Mouse (Mus musculus) macrophage (primary cell): ENCODE data around the gene 6330409D20Rik. TPM values are rescaled to one million over a fixed set of nuclear protein-coding genes. Genes with fewer than 3 reads are reported as not detected.
A peak's percentile ranks its signal among the peaks of the same experiment; 100 is the strongest.

Experiments
- H3K27ac ChIP-seq: fragments of 350-480 bp; formaldehyde crosslinking; 2 replicates; pipeline ENCODE4 v1.9.0; 2021
- H3K36me3 ChIP-seq: fragments of 350-480 bp; formaldehyde crosslinking; 2 replicates; pipeline ENCODE4 v1.9.0; 2021; ENCODE audit errors: inconsistent target
- H3K4me3 ChIP-seq: fragments of 350-480 bp; formaldehyde crosslinking; 2 replicates; pipeline ENCODE4 v1.9.0; 2021; ENCODE audit errors: inconsistent target
- H3K79me2 ChIP-seq: fragments of 350-480 bp; formaldehyde crosslinking; 2 replicates; pipeline ENCODE4 v1.9.0; 2021; ENCODE audit errors: inconsistent target
- WGBS: methylation state at CpG from one replicate; pipeline ENCODE4 v1.1.7; 2026; ENCODE audit warnings: inconsistent platforms; ENCODE audit not compliant: missing documents; 5-methylcytosine and 5-hydroxymethylcytosine counted together
- polyA plus RNA-seq: library from polyadenylated mRNA; stranded (reverse); fragments of 250-400 nt; gene quantifications from 3 replicates; pipeline ENCODE4 v1.2.4, GENCODE M21; 2018; ENCODE audit warnings: inconsistent platforms

6330409D20Rik gene
- polyA plus RNA-seq, 1 experiment from 2014 or later: not detected

GRCm38 (mm10) chr2:32767241-32767640, 26.4 kb upstream of the 6330409D20Rik start:
- H3K79me2 ChIP-seq: no peaks in the 10 kb centered on the region
- 73% methylated on average over 10 of the region's 12 CpGs for WGBS
- H3K4me3 ChIP-seq: no peak overlapping the region
- H3K36me3 ChIP-seq: peaks cover 12% of the 10 kb centered on the region; the same call in 1 of the 2 replicates
- H3K27ac ChIP-seq: no peak overlapping the region

GRCm38 (mm10) chr2:32763353-32763752, 22.5 kb upstream of the 6330409D20Rik start:
- 68% methylated on average over 3 of the region's 3 CpGs for WGBS

GRCm38 (mm10) chr2:32761859-32762258, 21.0 kb upstream of the 6330409D20Rik start:
- WGBS: 96% methylated on average over 4 of the region's 4 CpGs
- no peak overlapping the region for H3K27ac ChIP-seq
- peaks cover 31% of the 10 kb centered on the region; the same call in 1 of the 2 replicates for H3K36me3 ChIP-seq
- no peak overlapping the region for H3K4me3 ChIP-seq
- H3K79me2 ChIP-seq: no peaks in the 10 kb centered on the region; the same call in 1 of the 2 replicates

More at GRCm38 (mm10) chr2:32763353-32763752, 22.5 kb upstream of the 6330409D20Rik start:
- no peak overlapping the region for H3K27ac ChIP-seq
- H3K4me3 ChIP-seq: no peak overlapping the region
- H3K36me3 ChIP-seq: peaks cover 31% of the 10 kb centered on the region; the same call in 1 of the 2 replicates
- H3K79me2 ChIP-seq: no peaks in the 10 kb centered on the region; the same call in 1 of the 2 replicates

GRCm38 (mm10) chr2:32761361-32761760, 20.5 kb upstream of the 6330409D20Rik start:
- Histone ChIP-seq H3K27ac (no peak overlapping the region), H3K79me2 (no peaks in the 10 kb centered on the region; the same call in 1 of the 2 replicates), H3K36me3 (peaks cover 31% of the 10 kb centered on the region; the same call in 1 of the 2 replicates), H3K4me3 (no peak overlapping the region)
- WGBS: 95% methylated on average over 14 of the region's 14 CpGs

- no peak overlapping the region for H3K4me3 ChIP-seq
- no peak overlapping the region for H3K27ac ChIP-seq
- H3K79me2 ChIP-seq: no peaks in the 10 kb centered on the region; the same call in 1 of the 2 replicates
- 96% methylated on average over 2 of the region's 2 CpGs for WGBS
- peaks cover 39% of the 10 kb centered on the region for H3K36me3 ChIP-seq
These were observed 18.2 kb upstream of the 6330409D20Rik start for GRCm38 (mm10) chr2:32759001-32759400.

- no peaks in the 10 kb centered on the region; the same call in 1 of the 2 replicates for H3K79me2 ChIP-seq
- WGBS: 96% methylated on average over 5 of the region's 8 CpGs
- H3K36me3 ChIP-seq: peaks cover 44% of the 10 kb centered on the region
- H3K4me3 ChIP-seq: no peak overlapping the region
- H3K27ac ChIP-seq: no peak overlapping the region
These were observed 17.7 kb upstream of the 6330409D20Rik start for GRCm38 (mm10) chr2:32758503-32758902.

DNA sequence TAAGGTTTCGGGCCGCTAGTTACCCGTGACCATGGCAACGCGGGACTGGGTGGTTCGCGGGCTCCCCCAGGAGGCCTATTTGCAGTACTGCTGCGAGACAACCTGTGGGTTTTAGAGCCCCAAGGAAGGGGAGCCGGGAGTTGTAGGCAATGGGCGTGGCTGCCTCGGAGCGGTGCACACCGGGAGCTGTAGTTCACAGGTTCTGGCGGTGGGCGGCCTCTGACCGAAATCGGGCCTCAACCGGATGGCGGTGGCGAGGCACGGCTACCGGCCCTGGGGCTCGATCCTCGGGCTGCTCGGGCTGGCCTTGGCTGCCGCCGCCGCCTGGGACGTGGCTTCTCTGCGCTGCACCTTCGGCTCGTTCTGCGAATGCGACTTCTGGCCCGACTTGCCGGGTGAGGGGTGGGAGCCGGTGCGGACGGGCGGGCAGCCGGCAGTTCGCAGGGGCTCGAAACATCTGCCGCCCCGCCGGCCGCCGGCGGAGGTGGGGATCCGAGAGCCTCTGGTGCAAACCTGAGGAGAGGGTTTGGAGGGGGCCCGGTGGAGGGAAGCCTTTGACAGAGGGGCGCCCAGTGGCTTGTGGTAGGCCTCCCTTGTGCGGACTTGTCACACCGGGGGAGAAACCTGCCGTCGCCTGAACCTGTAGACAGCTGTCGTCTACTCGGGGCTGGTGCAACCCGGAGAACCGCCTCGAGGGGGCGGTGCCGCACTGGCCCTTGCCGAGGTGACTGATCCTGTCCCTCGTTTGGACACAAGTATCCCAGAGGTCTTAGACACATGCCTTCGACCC, 16.4 kb upstream of the 6330409D20Rik start, which contains the start of gene Tor2a:
Gene Tor2a (plus strand): TSS at position 179 of the 790 bp plus-strand sequence.
- peak within 1 kb of the TSS; percentile 28 for H3K4me3 ChIP-seq
- H3K27ac ChIP-seq: no peak within 1 kb of the TSS
- H3K36me3 ChIP-seq: peaks cover 44% of the 10 kb centered on the region
- WGBS: 1% methylated on average over 57 of the region's 66 CpGs
- no peaks in the 10 kb centered on the region; the same call in 1 of the 2 replicates for H3K79me2 ChIP-seq

DNA sequence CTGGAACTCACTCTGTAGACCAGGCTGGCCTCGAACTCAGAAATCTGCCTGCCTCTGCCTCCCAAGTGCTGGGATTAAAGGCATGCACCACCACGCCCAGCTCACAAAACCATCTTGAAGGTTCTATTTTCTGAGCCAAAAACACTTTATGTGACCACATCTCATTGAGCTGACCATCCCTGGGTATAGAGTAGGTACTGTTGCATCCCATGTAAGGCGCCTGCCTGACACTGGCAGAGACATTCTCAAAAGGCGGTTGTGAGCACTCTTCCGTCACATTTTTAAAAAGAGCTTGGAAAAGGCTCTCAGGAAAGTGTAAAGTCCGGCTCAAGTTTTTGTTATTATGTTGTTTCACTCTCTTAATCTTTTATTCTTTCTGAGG, 15.8 kb upstream of the 6330409D20Rik start:
- 42% methylated on average over 6 of the region's 6 CpGs for WGBS

GRCm38 (mm10) chr2:32752181-32752580, 11.4 kb upstream of the 6330409D20Rik start:
- Histone ChIP-seq H3K4me3 (no peak overlapping the region), H3K36me3 (peaks cover 62% of the 10 kb centered on the region)
- WGBS: 80% methylated on average over 8 of the region's 10 CpGs

More for the DNA sequence above, 15.8 kb upstream of the 6330409D20Rik start:
- Histone ChIP-seq H3K27ac (no peak overlapping the region), H3K79me2 (no peaks in the 10 kb centered on the region; the same call in 1 of the 2 replicates), H3K36me3 (peaks cover 44% of the 10 kb centered on the region), H3K4me3 (no peak overlapping the region)

DNA sequence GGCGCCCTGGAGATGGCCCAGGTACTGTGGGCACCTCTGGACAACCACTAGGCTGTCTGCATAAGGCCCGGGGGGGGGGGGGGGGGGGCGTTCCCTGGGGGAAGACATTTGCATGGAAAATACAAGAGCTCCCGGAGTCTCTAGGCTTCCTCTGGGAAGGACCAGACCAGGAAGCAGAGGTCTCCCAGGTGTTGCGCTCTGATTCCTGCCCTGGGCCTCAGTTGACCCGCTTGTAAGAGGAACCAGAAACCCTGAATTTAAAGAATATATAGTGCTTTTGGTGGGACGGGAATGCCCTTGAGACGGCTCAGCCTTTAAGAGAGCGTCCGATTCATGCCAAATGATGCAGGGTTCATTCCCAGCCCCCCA, 10.8 kb upstream of the 6330409D20Rik start:
- Histone ChIP-seq H3K36me3 (peaks cover 68% of the 10 kb centered on the region), H3K4me3 (no peak overlapping the region), H3K27ac (no peak overlapping the region), H3K79me2 (no peaks in the 10 kb centered on the region)
- 98% methylated on average over 7 of the region's 10 CpGs for WGBS

More at GRCm38 (mm10) chr2:32752181-32752580, 11.4 kb upstream of the 6330409D20Rik start:
- Histone ChIP-seq H3K27ac (no peak overlapping the region), H3K79me2 (no peaks in the 10 kb centered on the region)

GRCm38 (mm10) chr2:32750887-32751664, 10.3 kb upstream of the 6330409D20Rik start:
- H3K79me2 ChIP-seq: no peaks in the 10 kb centered on the region
- 94% methylated on average over 27 of the region's 31 CpGs for WGBS
- H3K36me3 ChIP-seq: peaks cover 73% of the 10 kb centered on the region
- no peak overlapping the region for H3K4me3 ChIP-seq
- H3K27ac ChIP-seq: no peak overlapping the region

GRCm38 (mm10) chr2:32750199-32750598, 9.4 kb upstream of the 6330409D20Rik start:
- 65% methylated on average over 7 of the region's 7 CpGs for WGBS
- Histone ChIP-seq H3K36me3 (peaks cover 82% of the 10 kb centered on the region), H3K79me2 (no peaks in the 10 kb centered on the region), H3K27ac (no peak overlapping the region), H3K4me3 (no peak overlapping the region)

DNA sequence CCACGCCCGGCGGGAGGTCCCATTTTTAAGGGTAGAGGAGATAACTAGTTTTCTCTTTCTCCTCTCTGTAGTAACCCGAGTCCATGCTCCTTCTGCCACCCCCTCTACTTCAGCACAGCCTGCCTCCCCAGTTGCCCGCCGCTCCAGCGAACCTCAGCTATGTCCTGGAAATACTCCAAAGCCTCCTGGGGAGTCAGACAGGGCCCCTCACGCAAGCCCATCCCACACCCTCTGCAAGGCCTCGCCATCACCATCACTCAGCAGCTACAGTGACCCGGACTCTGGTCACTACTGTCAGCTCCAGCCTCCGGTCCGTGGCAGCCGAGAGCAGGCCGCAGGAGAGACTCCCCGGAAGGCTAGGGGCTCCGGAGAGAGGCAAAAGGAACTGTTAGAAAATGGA, 8.3 kb upstream of the 6330409D20Rik start:
- H3K4me3 ChIP-seq: no peak overlapping the region
- no peaks in the 10 kb centered on the region for H3K79me2 ChIP-seq
- H3K27ac ChIP-seq: no peak overlapping the region
- H3K36me3 ChIP-seq: peaks cover 76% of the 10 kb centered on the region
- 93% methylated on average over 14 of the region's 16 CpGs for WGBS

DNA sequence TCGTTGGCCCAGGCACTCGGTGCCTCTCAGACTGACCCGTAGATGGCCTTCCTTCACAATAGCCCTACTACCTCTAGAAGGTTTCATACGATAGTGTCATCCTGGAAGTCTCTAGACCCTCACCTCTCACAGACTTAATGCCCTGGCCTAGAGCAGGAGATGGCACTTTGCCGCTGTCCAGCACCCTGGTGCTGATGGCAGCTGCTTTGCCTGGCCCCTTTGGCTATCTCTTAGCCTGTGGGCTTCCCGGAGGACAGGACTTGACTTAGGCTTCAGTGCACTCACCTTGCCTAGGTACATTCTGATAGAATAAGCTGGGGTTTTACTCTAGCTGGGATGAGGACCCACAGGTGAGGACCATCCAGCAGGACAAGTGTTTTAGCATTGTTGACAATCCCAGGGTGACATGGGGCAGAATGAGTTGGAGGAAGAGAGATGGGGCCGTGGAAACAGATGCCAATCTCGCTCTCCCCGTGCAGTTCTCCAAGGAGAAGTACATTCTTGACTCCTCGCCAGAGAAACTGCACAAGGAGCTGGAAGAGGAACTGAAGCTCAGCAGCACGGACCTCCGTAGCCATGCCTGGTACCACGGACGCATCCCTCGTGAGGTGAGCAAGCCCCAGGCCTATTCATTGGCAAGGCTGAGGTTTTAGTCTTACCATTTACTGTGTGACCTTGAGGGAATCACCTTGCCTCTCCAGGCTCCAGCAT, 3.6 kb upstream of the 6330409D20Rik start:
- peaks cover 18% of the 10 kb centered on the region; the same call in 1 of the 2 replicates for H3K79me2 ChIP-seq
- 42% methylated on average over 15 of the region's 15 CpGs for WGBS
- no peak overlapping the region for H3K4me3 ChIP-seq
- H3K36me3 ChIP-seq: peaks cover 42% of the 10 kb centered on the region
- no peak overlapping the region for H3K27ac ChIP-seq
